Mouse (Mus musculus): ENCODE measurements around the gene Rbms1.

Rbms1 gene

GRCm38 (mm10) chr2:60755101-60755500, 207.9 kb downstream of the Rbms1 start:
- DNase-seq (ENCODE audit: low spot score): no peak

DNA sequence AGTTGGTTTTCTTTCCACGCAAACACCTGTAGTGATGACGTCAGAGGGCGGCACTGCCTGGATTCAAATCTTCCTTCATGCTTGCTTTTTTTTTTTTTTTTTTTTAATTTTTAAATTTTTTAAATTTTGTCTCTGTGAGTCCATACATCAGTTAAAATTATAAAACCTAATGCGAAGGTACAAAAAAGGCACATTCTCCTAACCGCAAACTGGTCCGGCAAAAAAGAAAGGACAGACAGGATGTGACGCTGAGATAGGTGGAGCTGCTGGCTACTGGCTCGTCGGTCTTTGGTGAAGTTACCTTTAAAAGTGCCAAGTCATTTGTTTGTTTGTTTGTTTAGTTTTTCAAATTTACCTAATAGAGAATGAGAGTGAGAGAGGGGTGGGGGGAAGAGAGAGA, 211.7 kb downstream of the Rbms1 start:
- no peak for DNase-seq (ENCODE audit: low spot score)

- no peak for DNase-seq (ENCODE audit: low spot score)
Measured at GRCm38 (mm10) chr2:60750591-60750990, 212.4 kb downstream of the Rbms1 start.

- DNase-seq (ENCODE audit: low spot score): no peak
Measured at GRCm38 (mm10) chr2:60748585-60748984, 214.4 kb downstream of the Rbms1 start.

- no peak for DNase-seq (ENCODE audit: low spot score)
Measured at GRCm38 (mm10) chr2:60747590-60747989, 215.4 kb downstream of the Rbms1 start.

DNA sequence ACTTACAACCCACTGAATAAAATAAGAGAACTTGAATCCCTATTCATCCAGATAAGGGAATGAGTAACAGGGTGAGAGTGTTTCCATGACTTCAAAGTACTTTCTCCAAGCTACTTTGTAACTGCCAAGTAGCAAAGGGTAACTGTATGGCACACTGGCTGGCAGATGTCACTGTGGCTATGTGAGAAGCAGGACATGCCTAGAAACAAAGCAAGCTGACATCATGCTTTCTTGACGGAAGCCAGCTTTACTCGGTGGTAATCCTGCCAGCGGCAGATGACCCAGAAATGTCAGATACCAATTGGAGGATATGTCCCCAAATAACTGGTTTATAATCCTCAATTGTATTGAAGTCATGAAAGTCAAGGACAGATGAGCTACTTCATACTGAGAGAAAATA, 218.3 kb downstream of the Rbms1 start:
- no peak for DNase-seq (ENCODE audit: low spot score)

- no peak for DNase-seq (ENCODE audit: low spot score)
Measured at GRCm38 (mm10) chr2:60739389-60740137, 223.4 kb downstream of the Rbms1 start.

DNA sequence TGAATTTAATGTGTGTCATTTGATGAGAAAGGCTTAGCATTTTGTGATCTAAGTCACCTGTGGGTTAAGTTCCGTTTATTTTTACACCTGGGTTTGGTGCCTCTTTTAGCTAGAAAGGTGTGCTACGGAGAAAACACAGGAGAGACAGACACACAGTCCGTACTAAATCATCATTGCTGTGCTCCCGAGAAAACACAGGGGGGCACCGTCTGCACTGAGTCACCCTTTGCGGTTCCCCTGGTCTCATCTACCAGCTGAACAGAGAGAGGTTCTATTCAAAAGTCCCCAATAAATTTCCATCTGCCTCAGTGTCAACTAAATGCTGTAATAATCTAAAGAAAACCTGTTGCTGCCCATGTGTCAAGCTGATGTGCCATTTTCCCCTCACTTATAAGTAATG, 232.1 kb downstream of the Rbms1 start:
- no peak for DNase-seq (ENCODE audit: low spot score)

GRCm38 (mm10) chr2:60730024-60730423, 233.0 kb downstream of the Rbms1 start:
- DNase-seq (ENCODE audit: low spot score): no peak

DNA sequence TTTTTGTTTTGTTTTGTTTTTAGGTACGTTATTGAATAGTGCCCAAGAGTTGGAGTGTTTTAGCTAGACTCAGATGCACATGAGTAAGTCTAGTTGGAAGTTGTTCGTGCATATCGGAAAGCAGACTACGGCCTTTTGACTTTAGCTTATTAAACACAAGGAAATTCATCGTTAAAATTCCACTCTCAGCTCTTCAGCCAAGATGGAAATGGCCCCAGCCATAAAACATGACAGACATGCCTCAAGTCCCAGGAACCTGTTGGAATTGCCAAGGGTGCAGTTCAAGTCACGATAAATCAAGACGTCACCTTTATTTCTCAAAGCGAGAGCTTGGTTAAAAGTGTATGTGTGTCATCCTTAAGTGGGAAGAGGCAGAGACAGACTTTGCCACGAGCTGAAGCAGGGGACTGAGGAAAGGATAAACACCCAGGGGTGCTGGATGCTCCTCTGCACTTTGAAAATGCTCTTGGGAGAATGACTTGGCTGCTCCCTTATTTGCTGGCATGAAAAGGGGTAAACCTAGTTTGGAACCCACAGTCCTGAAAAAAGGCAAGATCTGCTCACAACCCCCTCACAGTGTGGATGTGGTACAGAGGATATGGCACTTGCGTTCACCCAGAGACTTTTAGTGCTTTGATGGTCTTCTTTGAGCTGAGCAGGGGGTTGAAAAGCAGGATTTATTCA, 233.9 kb downstream of the Rbms1 start:
- no peak for DNase-seq (ENCODE audit: low spot score)

- DNase-seq (ENCODE audit: low spot score): no peak
Measured at GRCm38 (mm10) chr2:60724660-60725059, 238.3 kb downstream of the Rbms1 start.

GRCm38 (mm10) chr2:60722967-60723366, 240.0 kb downstream of the Rbms1 start:
- DNase-seq (ENCODE audit: low spot score): no peak

- DNase-seq (ENCODE audit: low spot score): no peak
Measured at GRCm38 (mm10) chr2:60722514-60722913, 240.5 kb downstream of the Rbms1 start, which contains the start of gene Itgb6. Gene Itgb6 (minus strand): TSS chr2:60722643.

DNA sequence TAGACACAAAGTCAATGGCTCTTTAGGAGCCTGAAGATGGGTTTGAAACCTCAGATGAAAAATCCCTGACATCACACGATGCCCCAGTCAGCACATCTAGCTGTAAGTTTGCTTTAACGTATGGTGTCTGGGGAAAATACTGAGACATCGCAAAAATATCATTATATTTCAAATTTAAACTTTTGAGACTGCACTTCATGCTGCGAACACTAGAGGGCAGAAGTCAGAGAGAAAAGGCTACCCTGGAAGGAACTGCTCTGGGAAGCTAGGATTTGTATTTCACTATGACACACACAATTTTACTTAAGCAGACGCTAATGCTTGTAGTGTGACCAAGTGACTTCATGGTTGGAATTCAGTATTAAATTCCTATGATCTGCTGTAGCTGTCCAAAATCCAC, 242.1 kb downstream of the Rbms1 start:
- DNase-seq (ENCODE audit: low spot score): peak; percentile 11

GRCm38 (mm10) chr2:60720205-60720604, 242.8 kb downstream of the Rbms1 start:
- DNase-seq (ENCODE audit: low spot score): no peak

- DNase-seq (ENCODE audit: low spot score): no peak
Measured at GRCm38 (mm10) chr2:60717348-60717747, 245.6 kb downstream of the Rbms1 start.

DNA sequence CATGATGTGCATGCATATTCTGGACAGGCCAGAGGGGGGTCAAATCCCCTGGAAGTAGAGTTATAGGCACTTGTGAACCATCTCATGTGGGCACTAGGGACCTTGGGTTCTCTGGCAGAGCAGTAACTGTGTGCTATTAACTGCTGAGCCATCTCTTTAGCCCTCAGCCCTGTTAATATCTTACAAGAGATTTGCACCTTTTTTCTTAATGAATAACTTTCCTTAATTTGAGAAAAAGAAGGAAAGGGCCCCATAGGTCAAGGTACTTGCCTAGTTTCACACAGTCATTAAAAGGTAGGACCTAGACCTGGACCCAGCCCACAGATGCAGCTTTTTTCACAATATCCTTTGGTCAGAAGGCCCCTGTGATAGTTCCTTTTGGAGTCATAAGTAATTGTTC, 246.4 kb downstream of the Rbms1 start:
- DNase-seq (ENCODE audit: low spot score): no peak

GRCm38 (mm10) chr2:60715771-60716170, 247.2 kb downstream of the Rbms1 start:
- no peak for DNase-seq (ENCODE audit: low spot score)

GRCm38 (mm10) chr2:60714971-60715502, 248.0 kb downstream of the Rbms1 start:
- DNase-seq (ENCODE audit: low spot score): no peak

DNA sequence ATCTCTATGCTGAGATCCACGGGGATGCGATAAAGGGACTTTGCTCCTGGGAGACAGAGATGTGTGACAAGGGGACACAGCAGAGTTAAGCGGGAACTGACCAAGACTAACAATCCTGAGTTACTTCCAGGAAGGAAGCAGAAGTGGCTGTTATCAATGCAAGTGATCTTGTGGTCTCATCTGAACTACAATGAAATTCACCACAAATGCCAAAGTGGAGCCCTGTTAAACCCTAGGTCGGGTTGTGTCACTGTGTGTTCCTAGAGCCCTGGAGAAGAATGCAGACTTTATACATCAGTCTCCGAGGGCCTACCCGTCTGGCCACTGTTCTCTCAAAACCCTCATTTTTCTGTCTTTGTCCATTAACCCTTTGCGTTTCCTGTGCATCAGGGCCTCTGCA, 248.5 kb downstream of the Rbms1 start:
- no peak for DNase-seq (ENCODE audit: low spot score)

DNA sequence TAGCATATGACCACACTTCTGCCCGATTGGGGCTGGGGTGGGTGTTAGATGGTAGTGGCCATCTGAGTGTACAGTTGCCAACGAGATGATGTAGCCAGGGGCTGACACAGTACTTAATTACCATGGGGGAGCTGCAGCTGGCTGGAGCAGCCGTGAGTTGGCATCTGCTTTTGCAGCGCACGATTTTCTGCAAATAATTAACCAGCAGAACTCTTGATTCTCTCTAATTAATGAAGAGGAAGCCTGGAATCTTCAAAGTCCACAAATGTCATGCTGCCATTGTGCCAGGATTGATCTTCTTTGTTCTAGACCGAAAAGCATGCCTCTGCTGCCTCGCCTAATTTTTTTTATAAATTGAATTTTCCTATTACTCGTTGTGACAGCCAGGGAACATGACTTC, 249.1 kb downstream of the Rbms1 start:
- DNase-seq (ENCODE audit: low spot score): no peak

GRCm38 (mm10) chr2:60712891-60713290, 250.1 kb downstream of the Rbms1 start:
- no peak for DNase-seq (ENCODE audit: low spot score)

- no peak for DNase-seq (ENCODE audit: low spot score)
Measured at GRCm38 (mm10) chr2:60712483-60712882, 250.5 kb downstream of the Rbms1 start.
